Mouse (Mus musculus) natural killer cell, adult 2 months (primary cell): ENCODE data around the gene Akr1b7.

Experiments
- DNase-seq, 2 experiments: peaks; one replicate each; pipeline ENCODE4 v3.0.0; 2022; ENCODE audit warnings: low spot score in 2 of 2

Akr1b7 gene

DNA sequence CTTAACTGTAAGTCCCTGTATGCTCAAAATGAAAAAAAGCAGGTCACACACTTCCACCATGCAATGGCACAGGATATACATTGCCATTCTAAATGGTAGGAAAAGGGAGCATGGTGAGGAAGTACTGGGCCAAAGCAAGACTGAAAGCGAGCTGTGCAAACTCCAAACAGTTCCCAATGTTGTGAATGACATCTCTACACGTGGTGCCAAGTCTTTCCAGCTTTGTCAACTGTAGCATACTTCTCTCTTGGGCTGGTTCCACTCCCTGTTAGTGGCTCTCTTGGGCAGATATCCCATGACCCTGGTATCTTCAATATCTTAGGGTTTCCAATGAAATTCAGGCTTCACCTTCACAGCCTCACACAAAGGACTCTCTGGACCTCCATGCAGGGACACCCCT, 26.9 kb downstream of the Akr1b7 start:
- DNase-seq: no peak

DNA sequence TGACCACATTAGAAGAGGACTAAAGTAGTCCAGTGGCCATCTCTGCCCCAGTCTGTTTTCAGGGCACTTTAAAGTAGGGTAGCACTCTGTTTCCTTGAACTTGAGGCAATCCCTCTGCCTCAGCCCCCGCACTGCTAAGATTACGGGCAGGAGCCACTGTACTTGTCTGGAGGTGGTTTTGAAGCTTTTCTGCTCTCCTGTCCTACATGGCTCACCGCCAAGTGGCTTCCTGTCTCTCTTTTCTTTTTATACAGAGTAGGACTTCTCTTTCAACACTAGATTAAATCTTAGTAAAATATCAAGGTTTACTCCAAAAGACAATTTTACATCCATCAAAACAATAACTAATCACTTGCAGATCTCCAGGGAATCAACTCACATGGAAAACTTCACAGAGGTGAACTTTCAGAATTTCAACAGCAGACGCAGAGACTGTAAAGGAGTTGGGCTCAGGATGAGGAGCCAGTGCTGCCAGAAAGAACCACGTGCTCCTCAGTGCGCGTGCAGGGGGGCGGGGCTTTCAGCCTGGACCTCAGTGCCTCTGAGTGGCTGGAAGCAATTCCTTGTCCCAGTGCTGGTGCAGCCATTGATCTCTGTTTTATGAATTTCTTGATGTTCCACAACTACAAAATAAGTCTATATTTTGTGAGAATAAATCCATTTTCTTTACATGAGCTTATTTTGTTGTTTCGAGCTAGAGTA, 29.6 kb downstream of the Akr1b7 start:
- no peak for DNase-seq

DNA sequence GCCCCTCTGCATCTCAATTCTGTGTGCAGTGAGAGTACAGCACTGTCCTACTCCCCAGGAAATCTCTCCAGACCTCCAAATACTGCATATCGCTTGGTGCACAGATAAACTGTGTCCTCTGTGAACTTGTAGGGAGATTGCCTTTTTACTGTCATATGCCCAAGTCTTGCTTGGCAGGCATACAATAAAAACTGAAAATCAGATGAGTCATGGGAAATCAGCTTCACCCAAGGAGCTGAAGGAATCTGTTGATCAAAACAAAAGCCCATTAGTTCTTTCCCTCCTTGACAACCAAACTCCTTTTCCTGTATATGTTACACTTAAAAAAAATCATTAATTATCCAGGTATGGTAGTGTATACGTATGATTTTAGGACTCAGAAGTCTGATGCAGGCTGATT, 31.7 kb downstream of the Akr1b7 start:
- DNase-seq: no peak

- peak; percentile 16 to 58 for DNase-seq
Observed at GRCm38 (mm10) chr6:34447961-34448360, 35.8 kb downstream of the Akr1b7 start.

- no peak for DNase-seq
Observed at GRCm38 (mm10) chr6:34448696-34449095, 36.6 kb downstream of the Akr1b7 start.

- no peak for DNase-seq
Observed at GRCm38 (mm10) chr6:34452963-34453770, 41.0 kb downstream of the Akr1b7 start.

DNA sequence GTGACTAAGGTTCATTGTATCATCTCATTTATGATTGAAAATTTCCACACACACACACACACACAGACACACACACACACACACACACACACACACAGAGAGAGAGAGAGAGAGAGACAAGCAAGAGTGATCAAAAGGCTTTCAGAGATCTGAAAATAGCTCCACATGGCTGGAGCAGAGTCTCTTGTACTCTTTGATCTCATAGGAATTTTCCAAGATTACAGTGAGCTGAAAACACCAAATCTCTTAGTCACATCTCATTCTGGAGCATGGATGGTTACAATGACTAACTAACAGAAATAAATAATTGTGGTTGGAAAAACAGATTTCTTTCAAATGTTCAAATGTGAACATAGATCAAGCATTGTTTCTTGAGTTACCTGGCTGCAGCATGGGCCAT, 47.3 kb downstream of the Akr1b7 start:
- DNase-seq: no peak

DNA sequence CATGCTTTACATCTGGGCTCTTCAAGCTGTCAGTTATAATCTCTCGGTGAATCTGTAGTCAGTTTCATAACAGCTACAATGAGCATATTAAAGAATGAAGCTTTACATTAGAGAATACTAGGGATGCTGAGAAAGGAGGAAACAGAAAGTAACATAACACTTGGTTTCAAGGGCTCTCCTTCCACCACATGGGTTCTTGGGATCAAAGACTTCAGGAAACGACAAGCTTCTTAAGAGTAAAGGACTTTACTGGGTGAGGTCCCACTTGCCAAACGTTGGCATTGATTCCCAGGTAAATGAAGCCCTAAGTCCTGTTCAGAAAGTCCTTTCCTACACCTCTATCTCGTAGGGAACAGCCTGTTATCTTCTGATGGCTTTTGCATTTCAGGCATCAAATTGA, 48.5 kb downstream of the Akr1b7 start:
- DNase-seq: no peak

DNA sequence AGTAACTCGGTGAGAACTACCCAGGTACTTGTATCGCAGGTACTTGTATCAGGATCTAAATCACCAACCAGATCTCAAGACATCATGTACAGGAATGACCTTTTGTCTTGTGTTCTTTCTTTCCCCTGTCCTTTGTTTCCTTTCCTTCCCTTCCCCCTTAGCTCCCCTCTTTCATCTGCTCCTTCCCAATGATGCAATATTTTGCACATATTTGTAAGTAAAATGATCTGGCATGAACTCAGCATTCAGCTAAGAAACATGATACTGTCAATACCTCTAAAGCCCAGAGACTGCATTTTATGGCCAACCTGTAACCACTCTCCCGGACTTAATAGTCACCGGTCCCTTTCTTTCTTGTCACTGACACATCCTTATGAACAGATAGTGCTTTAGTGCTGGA, 51.4 kb downstream of the Akr1b7 start:
- DNase-seq: no peak

GRCm38 (mm10) chr6:34471434-34472110, 59.4 kb downstream of the Akr1b7 start:
- no peak for DNase-seq
